Mouse (Mus musculus) small intestine, adult 2 months (tissue): ENCODE measurements around the gene Snap25.

ENCODE experiments used
- CTCF ChIP-seq: fragments of 200-500 bp; IDR thresholded peaks from 2 replicates; pipeline ENCODE4 v1.5.1; 2012; ENCODE audit warnings: low read depth, mild to moderate bottlenecking, control low read depth, inconsistent platforms, low read length, moderate library complexity, mixed read lengths; ENCODE audit not compliant: insufficient replicate concordance, insufficient read length; ENCODE audit errors: extremely low read depth
- POLR2A ChIP-seq: fragments of 200-500 bp; IDR thresholded peaks from 2 replicates; pipeline ENCODE4 v1.6.1; 2012; ENCODE audit warnings: low read depth, mild to moderate bottlenecking, control low read depth, inconsistent platforms, low read length, moderate library complexity

- TF ChIP-seq CTCF: no peak
- no peak for TF ChIP-seq POLR2A
Measured at GRCm38 (mm10) chr2:136687316-136687715, 25.9 kb upstream of the Snap25 start.
